Mouse (Mus musculus) forebrain, postnatal 0 days (tissue): Measurements from ENCODE around the gene Fndc11. TPM values are rescaled to one million over a fixed set of nuclear protein-coding genes. Genes with fewer than 3 reads are reported as not detected.

Experiments
- ATAC-seq: fragments of 200-750 bp; cut with Nextera tagmentation; 2 replicates; pipeline ENCODE4 v1.8.0; 2017; ENCODE audit warnings: mild to moderate bottlenecking, moderate library complexity
- DNase-seq: peaks from one replicate; pipeline ENCODE4 v3.0.0-alpha.2; 2015
- H3K27ac ChIP-seq: fragments of 300-500 bp; sonication (generic); 2 replicates; pipeline ENCODE4 v1.5.1; 2014; ENCODE audit warnings: low read depth, mild to moderate bottlenecking, antibody characterized with exemption, low read length, moderate library complexity, mixed read lengths
- H3K27me3 ChIP-seq: fragments of 300-500 bp; sonication (generic); 2 replicates; pipeline ENCODE4 v1.6.1; 2014; ENCODE audit warnings: mild to moderate bottlenecking, low read length, mixed read lengths; ENCODE audit not compliant: insufficient read depth
- H3K36me3 ChIP-seq: fragments of 300-500 bp; sonication (generic); 2 replicates; pipeline ENCODE4 v1.6.1; 2014; ENCODE audit warnings: mild to moderate bottlenecking, moderate library complexity; ENCODE audit not compliant: insufficient read depth
- H3K4me1 ChIP-seq: fragments of 300-500 bp; sonication (generic); 2 replicates; pipeline ENCODE4 v1.6.1; 2014; ENCODE audit warnings: antibody characterized with exemption; ENCODE audit not compliant: insufficient read depth
- H3K4me2 ChIP-seq: fragments of 300-500 bp; sonication (generic); 2 replicates; pipeline ENCODE4 v1.6.1; 2014; ENCODE audit warnings: low read depth, mild to moderate bottlenecking, moderate library complexity
- H3K4me3 ChIP-seq: fragments of 300-500 bp; sonication (generic); 2 replicates; pipeline ENCODE4 v1.5.1; 2014; ENCODE audit warnings: low read depth, low read length, mixed read lengths
- H3K9ac ChIP-seq: fragments of 300-500 bp; sonication (generic); 2 replicates; pipeline ENCODE4 v1.6.1; 2014; ENCODE audit warnings: mild to moderate bottlenecking
- H3K9me3 ChIP-seq: fragments of 300-500 bp; sonication (generic); 2 replicates; pipeline ENCODE4 v1.6.1; 2016; ENCODE audit warnings: low read length
- CTCF ChIP-seq: sonication (generic); IDR thresholded peaks from 2 replicates; pipeline ENCODE4 v1.5.1; 2016; ENCODE audit warnings: antibody characterized with exemption, control low read depth, low read depth
- WGBS: fragments of 180-500 bp; shearing (Covaris S2); extraction: QIAGEN DNeasy Blood & Tissue Kit; methylation state at CpG from one replicate; pipeline ENCODE4 v1.1.7; 2014; 5-methylcytosine and 5-hydroxymethylcytosine counted together
- polyA plus RNA-seq: library from polyadenylated mRNA; unstranded; fragments of >200 nt; fragmentation: Nextera tagmentation; extraction: Ambion mirVana; gene quantifications from 2 replicates; pipeline ENCODE4 v1.2.1, GENCODE M21; 2015
- total RNA-seq: library from RNA; depleted of rRNA; stranded (reverse); fragments of >200 nt; gene quantifications from 2 replicates; pipeline ENCODE4 v1.2.3, GENCODE M21; 2014; rRNA removed

The Fndc11 gene
- total and polyA plus RNA-seq, 2 experiments from 2014 or later: 0.18 TPM; not detected in 1

DNA sequence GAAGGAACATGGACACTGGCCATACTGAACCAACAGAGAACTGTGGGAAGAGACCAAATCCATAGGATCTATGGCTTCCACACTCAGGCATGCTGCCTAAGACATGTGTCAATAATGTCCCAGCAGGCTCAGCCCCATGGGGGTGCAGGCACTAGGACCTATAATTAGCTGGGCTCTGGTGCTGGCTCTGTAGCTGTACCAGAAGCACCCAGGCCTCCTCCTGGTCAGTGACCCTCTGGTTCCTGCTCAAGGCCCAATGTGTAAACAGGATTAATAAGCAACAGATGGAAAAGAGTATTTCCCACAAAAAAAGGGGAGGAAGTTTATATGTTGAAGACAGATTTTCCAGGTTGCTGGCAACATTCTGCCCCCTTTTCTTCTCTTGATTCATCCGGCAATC lies 33.4 kb downstream of the Fndc11 start:
- H3K4me3 ChIP-seq: no peak overlapping the region
- 93% methylated on average over 1 of the region's 1 CpGs for WGBS
- no peak for TF ChIP-seq CTCF
- no peak overlapping the region for H3K9ac ChIP-seq
- H3K9me3 ChIP-seq: no peaks in the 10 kb centered on the region
- peaks cover 73% of the 10 kb centered on the region for H3K36me3 ChIP-seq
- ATAC-seq (no peak), DNase-seq (no peak)
- H3K4me1 ChIP-seq: no peaks in the 10 kb centered on the region
- no peaks in the 10 kb centered on the region for H3K27me3 ChIP-seq
- H3K27ac ChIP-seq: no peak overlapping the region
- H3K4me2 ChIP-seq: no peak overlapping the region

- H3K4me2 ChIP-seq: no peak overlapping the region
- no peak for TF ChIP-seq CTCF
- no peaks in the 10 kb centered on the region for H3K4me1 ChIP-seq
- ATAC-seq (no peak), DNase-seq (no peak)
- 95% methylated on average over 2 of the region's 2 CpGs for WGBS
- no peak overlapping the region for H3K9ac ChIP-seq
- H3K27ac ChIP-seq: no peak overlapping the region
- H3K4me3 ChIP-seq: no peak overlapping the region
- H3K27me3 ChIP-seq: no peaks in the 10 kb centered on the region
- no peaks in the 10 kb centered on the region for H3K9me3 ChIP-seq
- peaks cover 52% of the 10 kb centered on the region for H3K36me3 ChIP-seq
Observed at GRCm38 (mm10) chr2:181266839-181267238, 47.0 kb downstream of the Fndc11 start.

DNA sequence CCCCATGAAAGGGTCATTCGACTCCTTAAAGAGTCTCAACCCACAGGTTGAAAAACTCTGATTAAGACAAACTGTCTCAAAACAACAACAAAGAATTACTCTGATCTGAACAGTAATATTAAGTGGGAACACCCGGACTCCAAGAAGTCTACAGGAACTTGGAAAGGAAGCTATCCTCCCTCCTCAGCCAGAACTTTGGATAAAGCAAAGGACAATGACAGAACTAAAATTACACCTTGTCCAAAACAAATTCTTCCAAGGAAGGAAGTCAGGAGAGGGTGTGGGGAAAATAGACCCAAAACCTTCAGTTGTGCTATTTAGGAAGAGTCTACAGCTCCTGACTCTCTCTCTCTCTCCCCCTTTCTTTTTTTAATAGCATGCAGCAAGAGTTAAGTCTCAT lies 52.3 kb downstream of the Fndc11 start:
- H3K9ac ChIP-seq: no peak overlapping the region
- 92% methylated on average over 2 of the region's 2 CpGs for WGBS
- ATAC-seq (no peak), DNase-seq (no peak)
- H3K36me3 ChIP-seq: peaks cover 47% of the 10 kb centered on the region
- no peak overlapping the region for H3K4me2 ChIP-seq
- H3K27me3 ChIP-seq: no peaks in the 10 kb centered on the region
- no peak for TF ChIP-seq CTCF
- H3K27ac ChIP-seq: no peak overlapping the region
- no peaks in the 10 kb centered on the region for H3K9me3 ChIP-seq
- H3K4me1 ChIP-seq: no peaks in the 10 kb centered on the region
- H3K4me3 ChIP-seq: no peak overlapping the region

Other genes with a start within 250 kb of the Fndc11 start
- gene Col20a1, start 233.5 kb upstream of the Fndc11 start, total RNA-seq: 0.23 and 0.29 TPM in 2 replicates
- gene Col20a1, start 233.5 kb upstream of the Fndc11 start, polyA plus RNA-seq: 0.09 and 0.17 TPM in 2 replicates
- 14.9 and 17.8 TPM in 2 replicates for gene Chrna4, start 176.5 kb upstream of the Fndc11 start, total RNA-seq
- gene Chrna4, start 176.5 kb upstream of the Fndc11 start, polyA plus RNA-seq: 12.1 and 24.2 TPM in 2 replicates
- gene Kcnq2, start 84.7 kb upstream of the Fndc11 start, total RNA-seq: 113 and 134 TPM in 2 replicates
- 24.7 and 31.7 TPM in 2 replicates for gene Kcnq2, start 84.7 kb upstream of the Fndc11 start, polyA plus RNA-seq
- 215 and 218 TPM in 2 replicates for gene Eef1a2, start 63.0 kb upstream of the Fndc11 start, total RNA-seq
- gene Eef1a2, start 63.0 kb upstream of the Fndc11 start, polyA plus RNA-seq: 12.8 and 17.5 TPM in 2 replicates
- 239 and 264 TPM in 2 replicates for gene Ppdpf, start 32.8 kb upstream of the Fndc11 start, total RNA-seq
- gene Ppdpf, start 32.8 kb upstream of the Fndc11 start, polyA plus RNA-seq: 402 and 447 TPM in 2 replicates
- not detected in 2 replicates for gene Ptk6, start 17.2 kb upstream of the Fndc11 start, total RNA-seq
- not detected in 2 replicates for gene Ptk6, start 17.2 kb upstream of the Fndc11 start, polyA plus RNA-seq
- gene Srms, start 6.8 kb upstream of the Fndc11 start, total RNA-seq: 0.15 and 0.43 TPM in 2 replicates
- 0.10 TPM in 1 of 2 replicates, not detected in the other for gene Srms, start 6.8 kb upstream of the Fndc11 start, polyA plus RNA-seq
- gene Helz2, start 22.0 kb downstream of the Fndc11 start, total RNA-seq: 1.7 and 1.8 TPM in 2 replicates
- gene Helz2, start 22.0 kb downstream of the Fndc11 start, polyA plus RNA-seq: 0.10 and 0.24 TPM in 2 replicates
- 21.7 and 24.8 TPM in 2 replicates for gene Gmeb2, start 68.0 kb downstream of the Fndc11 start, total RNA-seq
- 7.4 and 9.6 TPM in 2 replicates for gene Gmeb2, start 68.0 kb downstream of the Fndc11 start, polyA plus RNA-seq
- gene Stmn3, start 94.5 kb downstream of the Fndc11 start, total RNA-seq: 1,247 and 1,493 TPM in 2 replicates
- 1,714 and 1,956 TPM in 2 replicates for gene Stmn3, start 94.5 kb downstream of the Fndc11 start, polyA plus RNA-seq
- gene Rtel1, start 99.7 kb downstream of the Fndc11 start, total RNA-seq: 42.8 and 64.4 TPM in 2 replicates
- 13.8 and 20.6 TPM in 2 replicates for gene Rtel1, start 99.7 kb downstream of the Fndc11 start, polyA plus RNA-seq
- gene Zgpat, start 144.9 kb downstream of the Fndc11 start, total RNA-seq: 93.3 and 99.0 TPM in 2 replicates
- gene Zgpat, start 144.9 kb downstream of the Fndc11 start, polyA plus RNA-seq: 32.2 and 39.6 TPM in 2 replicates
- 24.0 and 27.9 TPM in 2 replicates for gene Arfrp1, start 145.4 kb downstream of the Fndc11 start, total RNA-seq
- gene Arfrp1, start 145.4 kb downstream of the Fndc11 start, polyA plus RNA-seq: 60.9 and 73.0 TPM in 2 replicates
- 42.8 and 43.5 TPM in 2 replicates for gene Lime1, start 160.1 kb downstream of the Fndc11 start, total RNA-seq
- 19.5 and 26.5 TPM in 2 replicates for gene Lime1, start 160.1 kb downstream of the Fndc11 start, polyA plus RNA-seq
- gene Zbtb46, start 239.4 kb downstream of the Fndc11 start, total RNA-seq: 11.7 and 17.7 TPM in 2 replicates
- gene Zbtb46, start 239.4 kb downstream of the Fndc11 start, polyA plus RNA-seq: 8.2 and 11.0 TPM in 2 replicates